Mouse (Mus musculus) myocyte (in vitro differentiated cells): ENCODE results near the gene Kcna6. TPM values are rescaled to one million over a fixed set of nuclear protein-coding genes. Genes with fewer than 3 reads are reported as not detected.

ENCODE experiments used
- H3K27me3 ChIP-seq: one replicate; pipeline ENCODE4 v1.6.1; 2011; ENCODE audit not compliant: control insufficient read depth, insufficient read depth, insufficient read length
- H3K36me3 ChIP-seq: one replicate; pipeline ENCODE4 v1.6.1; 2011; ENCODE audit not compliant: control insufficient read depth, insufficient read depth
- H3K4me2 ChIP-seq: one replicate; pipeline ENCODE4 v1.6.1; 2011; ENCODE audit warnings: low read depth, control low read depth
- H3K4me3 ChIP-seq: one replicate; pipeline ENCODE4 v1.5.1; 2011; ENCODE audit warnings: mild to moderate bottlenecking, control low read depth, moderate library complexity
- H3K79me2 ChIP-seq: one replicate; pipeline ENCODE4 v1.6.1; 2011; ENCODE audit not compliant: control insufficient read depth, insufficient read depth
- H3ac ChIP-seq: one replicate; pipeline ENCODE4 v1.6.1; 2011; ENCODE audit not compliant: control insufficient read depth, insufficient read length
- CEBPB ChIP-seq: IDR thresholded peaks from 2 replicates; pipeline ENCODE4 v1.6.1; 2011; ENCODE audit warnings: mild to moderate bottlenecking, moderate library complexity; ENCODE audit not compliant: poor library complexity, insufficient read depth, severe bottlenecking
- E2F4 ChIP-seq: IDR thresholded peaks from one replicate; pipeline ENCODE4 v1.6.1; 2011; ENCODE audit warnings: mild to moderate bottlenecking, control low read depth, moderate library complexity; ENCODE audit not compliant: insufficient read depth
- MAX ChIP-seq: IDR thresholded peaks from one replicate; pipeline ENCODE4 v1.6.1; 2011; ENCODE audit warnings: low read depth, mild to moderate bottlenecking, control low read depth
- MYOD1 ChIP-seq, 3 experiments: IDR thresholded peaks; one replicate each; pipeline ENCODE4 v1.6.1; 2011; ENCODE audit warnings: control low read depth in 2 of 3, low read depth in 2 of 3, mild to moderate bottlenecking in 2 of 3, moderate library complexity in 1 of 3; ENCODE audit not compliant: insufficient read length in 2 of 3, control insufficient read depth in 1 of 3
- MYOG ChIP-seq, 3 experiments: IDR thresholded peaks; one replicate each; pipeline ENCODE4 v1.6.1; 2011; ENCODE audit warnings: control low read depth in 2 of 3, low read depth in 2 of 3, mild to moderate bottlenecking in 2 of 3; ENCODE audit not compliant: insufficient read length in 2 of 3, control insufficient read depth in 1 of 3, insufficient read depth in 1 of 3
- POLR2A ChIP-seq: IDR thresholded peaks from one replicate; pipeline ENCODE4 v1.6.1; 2011; ENCODE audit warnings: low read depth, mild to moderate bottlenecking, control low read depth, moderate library complexity; ENCODE audit not compliant: insufficient read length
- POLR2AphosphoS2 ChIP-seq: IDR thresholded peaks from one replicate; pipeline ENCODE4 v1.6.1; 2011; ENCODE audit warnings: low read depth, control low read depth; ENCODE audit not compliant: insufficient read length
- REST ChIP-seq: IDR thresholded peaks from one replicate; pipeline ENCODE4 v1.6.1; 2011; ENCODE audit warnings: mild to moderate bottlenecking, control low read depth, moderate library complexity; ENCODE audit not compliant: insufficient read depth, insufficient read length
- SRF ChIP-seq: IDR thresholded peaks from one replicate; pipeline ENCODE4 v1.6.1; 2011; ENCODE audit warnings: low read depth; ENCODE audit not compliant: control insufficient read depth, insufficient read length
- TCF12 ChIP-seq: IDR thresholded peaks from one replicate; pipeline ENCODE4 v1.6.1; 2011; ENCODE audit warnings: mild to moderate bottlenecking, control low read depth; ENCODE audit not compliant: poor library complexity, insufficient read depth, severe bottlenecking
- TCF3 ChIP-seq: IDR thresholded peaks from one replicate; pipeline ENCODE4 v1.6.1; 2011; ENCODE audit warnings: low read depth, control low read depth; ENCODE audit not compliant: insufficient read length
- USF1 ChIP-seq: IDR thresholded peaks from one replicate; pipeline ENCODE4 v1.6.1; 2011; ENCODE audit warnings: low read depth, mild to moderate bottlenecking, control low read depth, moderate library complexity
- polyA plus RNA-seq: library from polyadenylated mRNA; unstranded; fragments of >200 nt; fragmentation: generic; extraction: Trizol; gene quantifications from one replicate; pipeline ENCODE4 v1.2.1, GENCODE M21; 2012; ENCODE audit warnings: missing spikeins

Gene Kcna6
- polyA plus RNA-seq, 1 experiment, result not detected

DNA sequence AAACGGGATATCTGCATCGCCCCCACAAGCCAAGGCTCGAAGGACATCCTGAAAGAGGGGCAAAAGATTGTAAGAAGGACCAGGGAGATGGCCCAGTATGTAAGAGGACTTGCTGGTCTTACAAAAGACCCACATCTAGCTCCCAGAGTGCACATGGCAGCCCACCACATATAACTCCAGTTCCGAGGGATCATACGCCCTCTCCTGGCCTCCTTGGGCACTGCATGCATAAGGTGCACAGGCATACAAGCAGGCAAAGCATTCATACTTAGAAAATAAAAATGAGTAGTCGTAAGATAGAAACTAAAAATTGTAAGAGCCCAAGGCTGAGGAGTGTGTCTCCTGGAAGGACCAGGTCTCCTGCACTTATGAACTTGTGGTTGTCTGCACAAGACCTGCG lies 61.5 kb downstream of the Kcna6 start:
- H3K27me3 ChIP-seq, result peaks cover 9% of the 10 kb centered on the region
- H3K36me3 ChIP-seq, result no peaks in the 10 kb centered on the region
- H3K4me3 ChIP-seq, result no peak overlapping the region
- no peak overlapping the region for H3ac ChIP-seq
- H3K4me2 ChIP-seq, result no peak overlapping the region
- no peaks in the 10 kb centered on the region for H3K79me2 ChIP-seq
- TF ChIP-seq MYOG (IDR thresholded peaks at IDR 0.05; ENCODE audit: control insufficient read depth in 1 of 3, insufficient read depth in 1 of 3, insufficient read length in 2 of 3, low read depth in 2 of 3) (no peak), USF1 (no peak), E2F4 (no peak), SRF (no peak), POLR2A (no peak), REST (no peak), TCF12 (no peak), TCF3 (no peak), CEBPB (no peak), POLR2AphosphoS2 (no peak), MAX (no peak), MYOD1 (IDR thresholded peaks at IDR 0.05; ENCODE audit: control insufficient read depth in 1 of 3, insufficient read length in 2 of 3, low read depth in 2 of 3) (no peak)

DNA sequence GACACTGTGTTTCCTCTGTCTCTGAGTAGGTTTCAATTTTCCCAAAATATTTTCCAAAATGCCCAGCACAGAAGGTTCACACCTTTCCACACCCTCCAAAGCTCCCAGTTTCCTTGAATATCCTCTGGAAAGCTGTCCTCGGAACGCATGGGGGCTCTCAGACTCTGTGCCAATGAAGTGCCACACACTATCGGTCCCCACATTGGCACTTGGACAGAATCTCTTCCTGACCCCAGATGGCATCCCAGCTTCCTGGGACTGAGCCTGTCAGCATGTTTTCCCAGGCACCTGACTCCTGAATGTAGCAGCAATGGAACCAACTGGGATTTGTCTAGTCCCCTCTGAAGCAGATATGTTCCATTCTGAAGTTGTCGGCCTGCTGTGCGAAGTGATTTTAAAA lies 73.5 kb downstream of the Kcna6 start:
- TF ChIP-seq TCF3, result no peak
- no peak for TF ChIP-seq REST
- TF ChIP-seq MYOG (IDR thresholded peaks at IDR 0.05; ENCODE audit: control insufficient read depth in 1 of 3, insufficient read depth in 1 of 3, insufficient read length in 2 of 3, low read depth in 2 of 3), result no peak
- TF ChIP-seq TCF12, result no peak
- TF ChIP-seq E2F4, result no peak
- TF ChIP-seq POLR2A, result no peak
- no peak for TF ChIP-seq MYOD1 (IDR thresholded peaks at IDR 0.05; ENCODE audit: control insufficient read depth in 1 of 3, insufficient read length in 2 of 3, low read depth in 2 of 3)

DNA sequence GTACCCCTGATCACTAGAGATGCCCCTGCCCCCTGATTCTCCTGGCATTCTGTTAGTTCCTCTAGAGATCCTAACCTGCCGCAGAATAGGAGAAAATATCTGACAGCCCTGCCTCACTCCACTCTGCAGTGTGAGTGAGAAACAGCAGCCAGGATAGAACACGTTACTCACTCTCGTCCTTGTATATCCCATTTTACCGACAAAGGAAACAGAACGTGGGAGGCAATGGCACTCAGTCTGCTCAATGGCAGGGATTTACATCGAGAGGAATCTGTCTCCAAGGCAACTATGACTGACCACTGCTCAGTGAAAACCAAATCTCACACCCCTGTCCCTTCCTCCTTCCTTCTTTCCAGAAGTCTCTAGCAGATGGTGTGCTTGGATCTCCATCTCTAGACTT lies 74.4 kb downstream of the Kcna6 start:
- TF ChIP-seq MYOG (IDR thresholded peaks at IDR 0.05; ENCODE audit: control insufficient read depth in 1 of 3, insufficient read depth in 1 of 3, insufficient read length in 2 of 3, low read depth in 2 of 3), result no peak
- no peak for TF ChIP-seq POLR2AphosphoS2
- TF ChIP-seq TCF3, result no peak
- TF ChIP-seq POLR2A, result no peak
- no peak for TF ChIP-seq USF1
- TF ChIP-seq MYOD1 (IDR thresholded peaks at IDR 0.05; ENCODE audit: control insufficient read depth in 1 of 3, insufficient read length in 2 of 3, low read depth in 2 of 3), result no peak
- no peak for TF ChIP-seq SRF
- TF ChIP-seq MAX, result no peak
- no peak for TF ChIP-seq CEBPB
- no peak for TF ChIP-seq TCF12
- TF ChIP-seq REST, result no peak
- TF ChIP-seq E2F4, result no peak
- no peaks in the 10 kb centered on the region for H3K36me3 ChIP-seq
- H3K27me3 ChIP-seq, result peaks cover 5% of the 10 kb centered on the region
- H3K4me2 ChIP-seq, result no peak overlapping the region
- no peaks in the 10 kb centered on the region for H3K79me2 ChIP-seq
- H3ac ChIP-seq, result no peak overlapping the region
- H3K4me3 ChIP-seq, result no peak overlapping the region

More for the DNA sequence above, 73.5 kb downstream of the Kcna6 start:
- Histone ChIP-seq H3K4me2 (no peak overlapping the region), H3K4me3 (no peak overlapping the region), H3K27me3 (peaks cover 5% of the 10 kb centered on the region), H3K79me2 (no peaks in the 10 kb centered on the region), H3ac (no peak overlapping the region), H3K36me3 (no peaks in the 10 kb centered on the region)

DNA sequence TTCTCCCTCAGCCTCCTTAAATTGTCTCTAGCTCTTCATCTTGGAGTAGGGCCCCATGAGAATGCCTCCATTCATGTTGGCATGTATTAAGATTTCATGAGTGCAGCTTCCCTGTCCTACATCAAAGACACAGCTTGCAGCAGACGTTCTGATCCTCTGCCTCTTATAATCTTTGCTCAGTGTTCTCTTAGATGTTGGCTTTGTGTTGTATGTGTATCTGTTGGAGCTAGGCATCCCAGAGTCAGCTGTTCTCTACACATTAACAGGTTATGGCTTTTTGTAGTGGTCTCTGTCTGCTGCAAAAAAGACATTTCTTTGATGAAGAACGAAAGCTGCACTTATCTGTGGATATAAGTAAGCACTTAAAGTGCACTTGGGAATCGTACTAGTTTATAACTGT lies 75.9 kb downstream of the Kcna6 start:
- H3K79me2 ChIP-seq, result no peaks in the 10 kb centered on the region
- H3K4me2 ChIP-seq, result no peak overlapping the region
- TF ChIP-seq MYOG (IDR thresholded peaks at IDR 0.05; ENCODE audit: control insufficient read depth in 1 of 3, insufficient read depth in 1 of 3, insufficient read length in 2 of 3, low read depth in 2 of 3), result no peak
- no peak for TF ChIP-seq POLR2AphosphoS2
- TF ChIP-seq POLR2A, result no peak
- TF ChIP-seq TCF3, result no peak
- TF ChIP-seq E2F4, result no peak
- no peak for TF ChIP-seq MYOD1 (IDR thresholded peaks at IDR 0.05; ENCODE audit: control insufficient read depth in 1 of 3, insufficient read length in 2 of 3, low read depth in 2 of 3)
- TF ChIP-seq REST, result no peak
- no peak for TF ChIP-seq USF1
- no peak for TF ChIP-seq SRF
- no peak for TF ChIP-seq MAX
- no peak for TF ChIP-seq CEBPB
- TF ChIP-seq TCF12, result no peak
- H3K27me3 ChIP-seq, result peaks cover 7% of the 10 kb centered on the region
- no peak overlapping the region for H3K4me3 ChIP-seq
- no peak overlapping the region for H3ac ChIP-seq
- H3K36me3 ChIP-seq, result no peaks in the 10 kb centered on the region

Other genes with a start within 250 kb of the Kcna6 start
- gene Kcna5, start 205.3 kb downstream of the Kcna6 start, polyA plus RNA-seq, result not detected
- gene Kcna1, start 94.3 kb downstream of the Kcna6 start, polyA plus RNA-seq, result not detected
- 193 TPM for gene Ndufa9, start 108.5 kb upstream of the Kcna6 start, polyA plus RNA-seq
- gene Akap3, start 112.4 kb upstream of the Kcna6 start, polyA plus RNA-seq, result 0.02 TPM
- gene Dyrk4, start 181.2 kb upstream of the Kcna6 start, polyA plus RNA-seq, result 10.7 TPM
- 4.6 TPM for gene Rad51ap1, start 198.9 kb upstream of the Kcna6 start, polyA plus RNA-seq
- 18.4 TPM for gene D6Wsu163e, start 199.3 kb upstream of the Kcna6 start, polyA plus RNA-seq